Mouse (Mus musculus) heart, postnatal 0 days (tissue): ENCODE results near the gene Alyref.

Experiments used
- CTCF ChIP-seq: IDR thresholded peaks from 2 replicates; pipeline ENCODE4 v1.5.1; 2016; ENCODE audit warnings: antibody characterized with exemption, control low read depth, low read depth
- EP300 ChIP-seq: IDR thresholded peaks from 2 replicates; pipeline ENCODE4 v1.6.1; 2016; ENCODE audit warnings: antibody characterized with exemption, low read depth

DNA sequence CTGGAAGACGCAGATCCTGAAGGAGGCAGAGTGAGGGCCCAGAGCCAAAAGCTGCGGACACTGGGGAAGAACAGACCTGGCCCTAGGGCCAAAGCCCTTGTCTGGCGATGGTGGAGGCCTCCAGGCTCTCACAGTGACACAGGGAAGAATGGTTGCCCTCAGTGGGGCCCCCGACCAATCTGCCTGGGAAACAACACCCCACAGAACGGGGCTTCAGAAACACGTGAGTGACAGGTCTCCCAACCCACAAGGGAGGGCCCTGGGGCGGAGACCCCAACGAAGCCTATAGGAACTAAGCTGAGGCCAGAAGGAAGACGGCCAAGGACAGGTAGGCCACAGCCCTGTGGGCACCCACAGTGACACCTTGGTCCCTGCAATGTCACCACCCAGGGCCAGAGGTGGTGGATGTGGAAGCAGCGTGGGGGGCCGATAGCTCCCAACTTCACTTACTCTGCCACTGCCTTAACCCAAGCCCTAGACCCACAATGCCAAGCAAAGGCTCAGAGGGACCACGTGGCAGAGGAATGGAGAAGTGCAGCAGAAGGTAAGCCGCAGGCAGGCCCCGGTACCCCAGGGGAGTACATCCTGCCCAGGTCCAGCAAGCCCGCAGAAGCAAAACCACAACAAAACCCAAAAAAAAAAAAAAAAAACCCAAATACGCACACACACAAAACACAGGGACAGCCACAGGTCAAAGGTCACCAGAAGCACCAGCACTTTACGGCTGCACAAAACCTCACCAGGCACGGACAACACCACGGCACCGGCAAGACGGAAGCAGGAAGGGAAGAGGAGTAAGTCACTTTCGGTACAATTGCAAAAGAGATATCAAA, 29.5 kb upstream of the Alyref start:
- TF ChIP-seq CTCF (no peak), EP300 (no peak)
